Mouse (Mus musculus) small intestine, adult 2 months (tissue): ENCODE results near the gene Mbnl1.

Experiments used
- CTCF ChIP-seq: fragments of 200-500 bp; IDR thresholded peaks from 2 replicates; pipeline ENCODE4 v1.5.1; 2012; ENCODE audit warnings: low read depth, mild to moderate bottlenecking, control low read depth, inconsistent platforms, low read length, moderate library complexity, mixed read lengths; ENCODE audit not compliant: insufficient replicate concordance, insufficient read length; ENCODE audit errors: extremely low read depth
- POLR2A ChIP-seq: fragments of 200-500 bp; IDR thresholded peaks from 2 replicates; pipeline ENCODE4 v1.6.1; 2012; ENCODE audit warnings: low read depth, mild to moderate bottlenecking, control low read depth, inconsistent platforms, low read length, moderate library complexity

GRCm38 (mm10) chr3:60551650-60552049 lies 79.0 kb downstream of the Mbnl1 start:
- TF ChIP-seq CTCF: no peak
- TF ChIP-seq POLR2A: no peak
